Mouse (Mus musculus) thymus, adult 2 months (tissue): Measurements from ENCODE around the gene Tbc1d25. TPM values are rescaled to one million over a fixed set of nuclear protein-coding genes. Genes with fewer than 3 reads are reported as not detected.

Experiments used
- DNase-seq: peaks from one replicate; pipeline ENCODE4 v3.0.0; 2021
- H3K27ac ChIP-seq: fragments of 200-500 bp; 2 replicates; pipeline ENCODE4 v1.5.1; 2012; ENCODE audit warnings: low read length, control low read depth; ENCODE audit not compliant: control insufficient read depth, insufficient read depth
- H3K27me3 ChIP-seq: fragments of 200-500 bp; 2 replicates; pipeline ENCODE4 v1.6.1; 2012; ENCODE audit warnings: mild to moderate bottlenecking, low read length, moderate library complexity, mixed read lengths; ENCODE audit not compliant: control insufficient read depth, insufficient read depth
- H3K36me3 ChIP-seq: fragments of 200-500 bp; 2 replicates; pipeline ENCODE4 v1.6.1; 2012; ENCODE audit warnings: mild to moderate bottlenecking, low read length, moderate library complexity; ENCODE audit not compliant: control insufficient read depth, insufficient read depth
- H3K4me1 ChIP-seq: fragments of 200-500 bp; replicated peaks from 2 replicates; pipeline ENCODE4 v1.6.1; 2012; ENCODE audit warnings: low read length; ENCODE audit not compliant: control insufficient read depth, insufficient read depth
- H3K4me3 ChIP-seq: fragments of 200-500 bp; 2 replicates; pipeline ENCODE4 v1.5.1; 2012; ENCODE audit warnings: mild to moderate bottlenecking, low read length, control low read depth, moderate library complexity; ENCODE audit not compliant: control insufficient read depth, insufficient read depth
- CTCF ChIP-seq: fragments of 200-500 bp; IDR thresholded peaks from 2 replicates; pipeline ENCODE4 v1.5.1; 2012; ENCODE audit warnings: mild to moderate bottlenecking, control low read depth, low read length, moderate library complexity, borderline replicate concordance; ENCODE audit not compliant: control insufficient read depth, poor library complexity, insufficient read depth; ENCODE audit errors: extremely low read depth
- POLR2A ChIP-seq: fragments of 200-500 bp; IDR thresholded peaks from 2 replicates; pipeline ENCODE4 v1.6.1; 2012; ENCODE audit warnings: mild to moderate bottlenecking, low read length, control low read depth, moderate library complexity; ENCODE audit not compliant: control insufficient read depth, poor library complexity, insufficient read depth; ENCODE audit errors: extremely low read depth
- WGBS: fragments of 180-500 bp; shearing (Covaris S2); methylation state at CpG from one replicate; pipeline ENCODE4 v1.1.7; 2018; 5-methylcytosine and 5-hydroxymethylcytosine counted together
- polyA plus RNA-seq: library from polyadenylated mRNA; depleted of rRNA; stranded (reverse); fragments of >200 nt; gene quantifications from 2 replicates; pipeline ENCODE4 v1.2.3, GENCODE M21; 2012; rRNA removed

The Tbc1d25 gene
- polyA plus RNA-seq, 1 experiment, result 36.3 TPM

DNA sequence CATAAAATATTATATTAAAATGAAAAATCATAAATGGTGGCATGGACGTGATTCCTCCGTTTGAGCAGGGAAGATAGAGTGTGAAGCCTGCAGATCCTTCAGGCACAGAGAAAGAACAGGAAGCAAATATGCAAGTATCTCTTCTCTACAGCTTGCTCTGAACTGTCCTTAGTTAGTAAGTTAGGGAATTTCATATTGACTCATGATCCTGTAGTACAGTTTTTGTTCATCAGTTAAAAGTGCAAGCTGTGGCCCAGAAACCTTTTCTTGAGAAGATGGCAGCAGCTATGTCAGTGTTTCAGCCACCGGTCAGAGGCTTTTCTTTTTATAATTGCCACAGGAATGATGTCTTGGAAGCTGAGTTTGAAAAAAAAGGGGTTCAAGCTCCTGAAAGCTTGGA is 71.0 kb downstream of the Tbc1d25 start:
- Histone ChIP-seq H3K36me3 (no peaks in the 10 kb centered on the region), H3K27me3 (no peaks in the 10 kb centered on the region), H3K4me1 (no peaks in the 10 kb centered on the region), H3K4me3 (no peak overlapping the region), H3K27ac (no peak overlapping the region)
- TF ChIP-seq CTCF, result no peak
- TF ChIP-seq POLR2A, result no peak
- no peak for DNase-seq
- 93% methylated on average over 3 of the region's 3 CpGs for WGBS

Other genes starting within 250 kb of the Tbc1d25 start
- not detected in 2 replicates for gene Eras, start 247.6 kb downstream of the Tbc1d25 start, polyA plus RNA-seq
- 31.0 and 32.0 TPM in 2 replicates for gene Hdac6, start 228.3 kb downstream of the Tbc1d25 start, polyA plus RNA-seq
- 2.7 and 2.9 TPM in 2 replicates for gene Gata1, start 198.1 kb downstream of the Tbc1d25 start, polyA plus RNA-seq
- not detected in 2 replicates for gene Glod5, start 157.7 kb downstream of the Tbc1d25 start, polyA plus RNA-seq
- gene Suv39h1, start 101.4 kb downstream of the Tbc1d25 start, polyA plus RNA-seq, result 69.4 and 74.6 TPM in 2 replicates
- 88.5 and 102 TPM in 2 replicates for gene Was, start 85.7 kb downstream of the Tbc1d25 start, polyA plus RNA-seq
- 128 and 141 TPM in 2 replicates for gene Wdr13, start 43.3 kb downstream of the Tbc1d25 start, polyA plus RNA-seq
- 220 and 225 TPM in 2 replicates for gene Rbm3, start 30.3 kb downstream of the Tbc1d25 start, polyA plus RNA-seq
- gene Ebp, start 17.3 kb upstream of the Tbc1d25 start, polyA plus RNA-seq, result 71.1 and 98.2 TPM in 2 replicates
- gene Porcn, start 30.3 kb upstream of the Tbc1d25 start, polyA plus RNA-seq, result 4.7 and 5.3 TPM in 2 replicates
- 50.2 and 50.9 TPM in 2 replicates for gene Ftsj1, start 76.2 kb upstream of the Tbc1d25 start, polyA plus RNA-seq
- gene Slc38a5, start 95.0 kb upstream of the Tbc1d25 start, polyA plus RNA-seq, result 0.27 and 0.36 TPM in 2 replicates
- gene Ssxb10, start 151.2 kb upstream of the Tbc1d25 start, polyA plus RNA-seq, result not detected in 2 replicates
- not detected in 2 replicates for gene Ssxb9, start 190.8 kb upstream of the Tbc1d25 start, polyA plus RNA-seq
- not detected in 2 replicates for gene Ssxb1, start 237.1 kb upstream of the Tbc1d25 start, polyA plus RNA-seq